ENCODE assay signal across 8 mouse cellular contexts in the genomic region with DNA sequence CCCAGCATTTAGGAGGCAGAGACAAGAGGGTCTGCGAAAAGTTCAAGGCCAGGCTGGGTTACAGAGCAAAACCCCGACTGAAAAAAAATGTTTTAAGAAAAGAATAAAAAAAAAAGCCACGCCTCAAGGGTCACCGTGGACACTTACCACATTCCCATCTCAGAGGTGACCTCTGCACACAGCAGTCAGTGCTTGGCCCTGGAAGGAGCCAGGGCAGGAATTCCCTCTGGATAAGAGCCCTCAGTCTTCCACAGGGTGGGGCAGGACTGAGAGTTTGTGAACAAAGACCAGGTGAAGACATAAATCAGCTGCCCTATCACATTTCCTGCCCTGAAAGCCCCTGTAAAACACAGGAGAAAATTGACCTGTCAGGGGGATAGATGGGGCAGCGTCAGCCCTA. TPM values are rescaled to one million over a fixed set of nuclear protein-coding genes. Genes with fewer than 3 reads are reported as not detected.
DNase-seq lines count a peak whose midpoint lies in the region; ATAC-seq and TF ChIP-seq lines count a peak whose summit lies in the region.
"Had no signal": no experiment of that assay in that cellular context is flagged by ENCODE, and none has a peak within 500 bp of the region (broad histone marks: within the 10 kb centered on the region; RNA-seq: fewer than 3 reads in every experiment).

No protein-coding gene starts in this region.

- H3K4me1 ChIP-seq in hindbrain, embryonic 13.5 days (replicated peaks), result peaks cover 43% of the 10 kb centered on the region
- no peaks in the 10 kb centered on the region for H3K4me1 ChIP-seq in hindbrain, embryonic 16.5 days (ENCODE audit: control insufficient read depth, insufficient read depth, low read depth, low read length)
- H3K4me1 ChIP-seq in midbrain, embryonic 14.5 days (ENCODE audit: control insufficient read depth, insufficient read depth, low read length), result no peaks in the 10 kb centered on the region
- H3K4me1 ChIP-seq in midbrain, embryonic 11.5 days (ENCODE audit: control insufficient read depth, insufficient read depth, low read length), result no peaks in the 10 kb centered on the region; the same call in 1 of the 2 replicates
- H3K4me1 ChIP-seq in stomach, postnatal 0 days (replicated peaks; ENCODE audit: control insufficient read depth, insufficient read depth), result peaks cover 3% of the 10 kb centered on the region; the same call in 1 of the 2 replicates

- no peak for ATAC-seq in hindbrain, embryonic 13.5 days (ENCODE audit: low FRiP score)
- ATAC-seq in hindbrain, embryonic 16.5 days, result no peak
- no peak for ATAC-seq in midbrain, embryonic 14.5 days (ENCODE audit: low FRiP score, low TSS enrichment)
- no peak for ATAC-seq in midbrain, embryonic 11.5 days (ENCODE audit: low FRiP score)
- 0 out of 2 replicates have a peak, but pooled peaks have one; percentile 21 for ATAC-seq in stomach, postnatal 0 days (ENCODE audit: low FRiP score, low TSS enrichment)

- H3K4me2 ChIP-seq in hindbrain, embryonic 13.5 days, result no peak overlapping the region
- H3K4me2 ChIP-seq in hindbrain, embryonic 16.5 days (ENCODE audit: low read length), result no peak overlapping the region
- H3K4me2 ChIP-seq in midbrain, embryonic 14.5 days (ENCODE audit: low read length), result no peak overlapping the region
- H3K4me2 ChIP-seq in midbrain, embryonic 11.5 days, result no peak overlapping the region
- H3K4me2 ChIP-seq in stomach, postnatal 0 days (replicated peaks; ENCODE audit: low read depth), result no peak overlapping the region
- H3K4me2 ChIP-seq: embryonic facial prominence, embryonic 15.5 days had no signal

- 86% methylated on average over 5 of the region's 5 CpGs for WGBS in hindbrain, embryonic 13.5 days
- 84% methylated on average over 5 of the region's 5 CpGs for WGBS in hindbrain, embryonic 16.5 days
- 76% methylated on average over 5 of the region's 5 CpGs for WGBS in midbrain, embryonic 14.5 days
- WGBS in midbrain, embryonic 11.5 days, result 82% methylated on average over 5 of the region's 5 CpGs
- WGBS in stomach, postnatal 0 days, result 44% methylated on average over 5 of the region's 5 CpGs

- H3K27ac ChIP-seq in hindbrain, embryonic 13.5 days, result peak overlapping the region; percentile 55; the same call in 1 of the 2 replicates
- H3K27ac ChIP-seq in hindbrain, embryonic 16.5 days (ENCODE audit: low read depth, low read length), result no peak overlapping the region
- H3K27ac ChIP-seq in midbrain, embryonic 14.5 days (replicated peaks; ENCODE audit: low read depth, low read length), result 0 out of 2 replicates have a peak overlapping the region, but pooled peaks have one; percentile 5
- H3K27ac ChIP-seq in midbrain, embryonic 11.5 days (ENCODE audit: low read depth, low read length), result no peak overlapping the region
- H3K27ac ChIP-seq in stomach, postnatal 0 days (replicated peaks), result peak overlapping the region; percentile 30; the same call in 1 of the 2 replicates
- H3K27ac ChIP-seq: embryonic facial prominence, embryonic 15.5 days had no signal

- peak overlapping the region; percentile 35; the same call in 1 of the 2 replicates for H3K9ac ChIP-seq in hindbrain, embryonic 13.5 days
- H3K9ac ChIP-seq in hindbrain, embryonic 16.5 days (ENCODE audit: low read depth, low read length), result no peak overlapping the region
- no peak overlapping the region for H3K9ac ChIP-seq in midbrain, embryonic 14.5 days (replicated peaks; ENCODE audit: low read length)
- H3K9ac ChIP-seq in midbrain, embryonic 11.5 days (ENCODE audit: low read length), result no peak overlapping the region
- peak overlapping the region; percentile 27 for H3K9ac ChIP-seq in stomach, postnatal 0 days (ENCODE audit: low read length)
- H3K9ac ChIP-seq: embryonic facial prominence, embryonic 15.5 days had no signal

- no peak for TF ChIP-seq CTCF in stomach, postnatal 0 days (IDR thresholded peaks at IDR 0.05; ENCODE audit: low read depth)

- 0 out of 2 replicates have a peak, but pooled peaks cover 2% of the 10 kb centered on the region for H3K27me3 ChIP-seq in hindbrain, embryonic 13.5 days
- no peaks in the 10 kb centered on the region for H3K27me3 ChIP-seq in hindbrain, embryonic 16.5 days (replicated peaks; ENCODE audit: control insufficient read depth, insufficient read depth, low read length)
- no peaks in the 10 kb centered on the region for H3K27me3 ChIP-seq in midbrain, embryonic 14.5 days (ENCODE audit: control insufficient read depth, insufficient read depth, low read length)
- no peaks in the 10 kb centered on the region for H3K27me3 ChIP-seq in midbrain, embryonic 11.5 days (ENCODE audit: control insufficient read depth, insufficient read depth, low read length)
- no peaks in the 10 kb centered on the region for H3K27me3 ChIP-seq in stomach, postnatal 0 days (ENCODE audit: control insufficient read depth, insufficient read depth, low read length)
- H3K27me3 ChIP-seq: embryonic facial prominence, embryonic 15.5 days had no signal

- no peak for DNase-seq in midbrain, embryonic 14.5 days
- no peak for DNase-seq in midbrain, embryonic 11.5 days (ENCODE audit: low spot score, missing footprints)
- peak; percentile 49 for DNase-seq in hindlimb bud, embryonic 11.5 days (ENCODE audit: extremely low spot score, low read depth, low spot score)
- no peak for DNase-seq in stomach, postnatal 0 days (ENCODE audit: low spot score)
- DNase-seq in thymus, adult 18-20 months, result no peak

- no peak overlapping the region for H3K4me3 ChIP-seq in hindbrain, embryonic 13.5 days
- H3K4me3 ChIP-seq in hindbrain, embryonic 16.5 days (ENCODE audit: low read length), result no peak overlapping the region
- H3K4me3 ChIP-seq in midbrain, embryonic 14.5 days (replicated peaks; ENCODE audit: low read depth, low read length), result no peak overlapping the region
- no peak overlapping the region for H3K4me3 ChIP-seq in midbrain, embryonic 11.5 days (ENCODE audit: low read depth, low read length)
- no peak overlapping the region for H3K4me3 ChIP-seq in stomach, postnatal 0 days (ENCODE audit: low read depth, low read length)
- H3K4me3 ChIP-seq: embryonic facial prominence, embryonic 15.5 days had no signal

- TF ChIP-seq EP300 in stomach, postnatal 0 days (optimal IDR thresholded peaks at IDR 0.05), result no peak

- no peaks in the 10 kb centered on the region for H3K36me3 ChIP-seq in hindbrain, embryonic 13.5 days
- no peaks in the 10 kb centered on the region for H3K36me3 ChIP-seq in hindbrain, embryonic 16.5 days (ENCODE audit: control insufficient read depth, insufficient read depth, low read length)
- no peaks in the 10 kb centered on the region for H3K36me3 ChIP-seq in midbrain, embryonic 14.5 days (ENCODE audit: control insufficient read depth, insufficient read depth, low read length)
- H3K36me3 ChIP-seq in midbrain, embryonic 11.5 days (ENCODE audit: control insufficient read depth, insufficient read depth, low read length), result no peaks in the 10 kb centered on the region
- no peaks in the 10 kb centered on the region for H3K36me3 ChIP-seq in stomach, postnatal 0 days (ENCODE audit: control insufficient read depth, insufficient read depth, low read length)
- H3K36me3 ChIP-seq: embryonic facial prominence, embryonic 15.5 days had no signal

- H3K9me3 ChIP-seq in hindbrain, embryonic 13.5 days, result no peaks in the 10 kb centered on the region
- H3K9me3 ChIP-seq in hindbrain, embryonic 16.5 days (ENCODE audit: control insufficient read depth, low read length), result no peaks in the 10 kb centered on the region
- H3K9me3 ChIP-seq in midbrain, embryonic 14.5 days (ENCODE audit: control insufficient read depth, low read length), result no peaks in the 10 kb centered on the region
- H3K9me3 ChIP-seq in midbrain, embryonic 11.5 days (ENCODE audit: control insufficient read depth, low read length), result no peaks in the 10 kb centered on the region
- H3K9me3 ChIP-seq in stomach, postnatal 0 days (ENCODE audit: control insufficient read depth, low read length), result no peaks in the 10 kb centered on the region
- H3K9me3 ChIP-seq: embryonic facial prominence, embryonic 15.5 days had no signal

RNA-seq across cellular contexts. Expression of a gene that starts 12.9 kb away (rescaled TPM):
- 110 and 115 TPM in 2 replicates for polyA plus RNA-seq in hindbrain, embryonic 13.5 days (2015; fragmentation: Nextera tagmentation; extraction: Ambion mirVana)
- 114 and 122 TPM in 2 replicates for polyA plus RNA-seq in hindbrain, embryonic 16.5 days (2015; fragmentation: Nextera tagmentation; extraction: Ambion mirVana)
- polyA plus RNA-seq in midbrain, embryonic 14.5 days (2014; fragmentation: Nextera tagmentation; extraction: Ambion mirVana), result 88.3 and 119 TPM in 2 replicates
- polyA plus RNA-seq in midbrain, embryonic 11.5 days (2014; fragmentation: Nextera tagmentation; extraction: Ambion mirVana), result 46.3 and 53.3 TPM in 2 replicates
- 40.5 and 42.3 TPM in 2 replicates for polyA plus RNA-seq in stomach, postnatal 0 days (2015; fragmentation: Nextera tagmentation; extraction: Ambion mirVana)

Comparison
In these comparisons a context has a peak if more than half of its experiments do, and no peak if none do; other contexts are left out.
1. H3K27ac ChIP-seq: peak in hindbrain, embryonic 13.5 days (single experiment), midbrain, embryonic 14.5 days (single experiment) and stomach, postnatal 0 days (single experiment); none in hindbrain, embryonic 16.5 days (single experiment) and midbrain, embryonic 11.5 days (single experiment).
2. H3K9ac ChIP-seq: peak in hindbrain, embryonic 13.5 days (single experiment) and stomach, postnatal 0 days (single experiment); none in hindbrain, embryonic 16.5 days (single experiment), midbrain, embryonic 14.5 days (single experiment) and midbrain, embryonic 11.5 days (single experiment).